Mouse (Mus musculus): ENCODE results near the gene Pgm5. TPM values are rescaled to one million over a fixed set of nuclear protein-coding genes. Genes with fewer than 3 reads are reported as not detected.

The Pgm5 gene
- total RNA-seq (2014; rRNA removed) (11.7 TPM in 2 replicates), polyA plus RNA-seq (2015; fragmentation: Nextera tagmentation; extraction: Ambion mirVana) (0.53 and 0.57 TPM in 2 replicates)

DNA sequence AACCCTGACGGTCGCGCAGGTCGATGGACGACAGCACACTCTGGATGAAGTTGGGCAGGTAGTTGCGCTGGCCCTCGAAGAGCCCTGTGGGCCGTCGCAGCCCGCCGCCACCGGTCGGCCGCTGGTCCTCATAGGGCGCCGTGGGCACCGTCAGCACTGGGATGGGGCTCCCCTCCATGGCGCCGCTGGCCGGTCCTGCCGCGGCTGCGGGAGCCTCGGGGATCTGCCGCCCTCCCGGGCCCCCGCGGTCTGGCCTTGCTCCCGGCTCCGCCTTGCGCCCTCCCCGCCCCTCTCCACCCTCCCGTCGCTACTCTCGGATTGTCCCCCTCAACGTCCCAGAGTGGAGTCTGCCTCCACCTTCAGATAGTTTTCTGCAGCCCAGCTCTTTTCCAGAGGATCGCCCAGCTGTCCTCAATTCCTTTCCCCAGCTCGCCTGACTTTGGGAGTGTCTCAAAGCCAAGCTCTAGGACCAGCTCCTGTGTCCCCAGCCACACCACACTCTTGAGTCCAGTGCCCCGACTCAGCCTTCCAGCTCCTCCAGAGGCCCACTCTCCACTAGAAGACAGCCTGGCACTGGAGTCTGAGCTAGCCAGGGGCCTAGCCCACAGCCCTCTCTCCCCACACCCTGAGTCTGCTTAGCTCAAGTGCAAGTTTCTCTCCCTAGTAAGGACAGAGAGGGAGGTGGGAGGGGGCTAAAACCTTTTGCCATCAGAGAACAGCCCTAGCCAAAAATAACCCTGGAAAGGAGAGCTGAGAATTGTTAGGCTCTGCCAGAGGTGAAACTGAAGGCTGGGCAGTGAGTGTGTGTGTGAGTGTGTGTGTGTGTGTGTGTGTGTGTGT, at the start of gene Pgm5:
Gene Pgm5, minus strand, starts transcription at position 244 of the 840 bp plus-strand sequence.
- Histone ChIP-seq H3K9ac (replicated peaks; ENCODE audit: low read length, poor library complexity, severe bottlenecking) (no peak within 1 kb of the TSS), H3K27ac (ENCODE audit: low read depth, low read length) (no peak within 1 kb of the TSS), H3K4me2 (ENCODE audit: low read depth, low read length, poor library complexity, severe bottlenecking) (peak within 1 kb of the TSS; percentile 57), H3K9me3 (ENCODE audit: low read length) (no peaks in the 10 kb centered on the region), H3K27me3 (ENCODE audit: insufficient read depth, low read length) (peaks cover 22% of the 10 kb centered on the region), H3K4me1 (ENCODE audit: insufficient read depth, low read length) (no peaks in the 10 kb centered on the region; the same call in 1 of the 2 replicates), H3K36me3 (ENCODE audit: insufficient read depth, low read length) (no peaks in the 10 kb centered on the region), H3K4me3 (ENCODE audit: low read depth, low read length) (peak within 1 kb of the TSS; percentile 35)
- peak; percentile 49 for ATAC-seq (ENCODE audit: low FRiP score)
- DNase-seq (ENCODE audit: low spot score) = peak; percentile 37
- WGBS = under 1% methylated on average over 37 of the region's 39 CpGs
- peak; percentile 28 for TF ChIP-seq CTCF (IDR thresholded peaks at IDR 0.05)

DNA sequence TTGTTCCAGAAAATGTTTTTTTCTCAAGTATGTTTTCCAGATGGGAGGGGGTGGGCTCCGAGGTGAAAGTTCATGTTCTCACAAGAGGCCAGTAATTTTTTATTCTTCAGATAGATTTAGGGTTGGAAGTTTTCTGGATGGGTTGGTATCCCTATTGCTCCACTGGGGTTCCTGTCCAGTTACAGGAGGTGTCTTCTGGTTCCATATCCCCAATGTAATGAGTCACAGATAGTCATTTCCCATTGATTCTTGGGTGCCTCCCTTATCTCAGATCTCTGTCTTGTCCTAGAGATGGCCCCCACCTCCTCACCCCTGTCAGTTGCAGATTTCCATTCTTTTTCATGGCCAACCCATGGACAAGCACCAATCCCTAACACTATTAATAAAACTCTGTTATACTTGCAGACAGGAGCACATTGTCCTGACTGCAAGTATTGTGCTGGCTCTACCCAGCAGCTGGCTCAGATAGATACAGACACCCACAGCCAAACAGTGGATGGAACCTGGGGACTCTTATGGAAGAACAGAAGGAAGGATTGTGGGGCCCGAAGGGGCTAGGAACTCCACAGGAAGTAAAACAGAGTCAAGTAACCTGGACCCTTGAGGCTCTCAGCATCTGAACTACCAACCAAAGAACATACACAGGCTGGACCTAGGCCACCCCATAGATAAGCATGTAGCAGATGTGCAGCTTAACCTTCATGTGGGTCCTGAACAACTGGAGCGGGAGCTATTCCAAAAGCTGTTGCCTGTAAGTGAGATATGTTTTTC, 46.9 kb upstream of the Pgm5 start:
- H3K27ac ChIP-seq (ENCODE audit: low read depth, low read length) = no peak overlapping the region
- H3K9ac ChIP-seq (replicated peaks; ENCODE audit: low read length, poor library complexity, severe bottlenecking) = no peak overlapping the region
- H3K9me3 ChIP-seq (ENCODE audit: low read length) = no peaks in the 10 kb centered on the region
- peaks cover 2% of the 10 kb centered on the region; the same call in 1 of the 2 replicates for H3K27me3 ChIP-seq (ENCODE audit: insufficient read depth, low read length)
- H3K4me3 ChIP-seq (ENCODE audit: low read depth, low read length) = no peak overlapping the region
- WGBS = 95% methylated on average over 3 of the region's 3 CpGs
- H3K4me1 ChIP-seq (ENCODE audit: insufficient read depth, low read length) = no peaks in the 10 kb centered on the region
- ATAC-seq (ENCODE audit: low FRiP score) (no peak), DNase-seq (ENCODE audit: low spot score) (no peak)
- H3K4me2 ChIP-seq (ENCODE audit: low read depth, low read length, poor library complexity, severe bottlenecking) = no peak overlapping the region
- no peak for TF ChIP-seq CTCF (IDR thresholded peaks at IDR 0.05)
- H3K36me3 ChIP-seq (ENCODE audit: insufficient read depth, low read length) = no peaks in the 10 kb centered on the region

DNA sequence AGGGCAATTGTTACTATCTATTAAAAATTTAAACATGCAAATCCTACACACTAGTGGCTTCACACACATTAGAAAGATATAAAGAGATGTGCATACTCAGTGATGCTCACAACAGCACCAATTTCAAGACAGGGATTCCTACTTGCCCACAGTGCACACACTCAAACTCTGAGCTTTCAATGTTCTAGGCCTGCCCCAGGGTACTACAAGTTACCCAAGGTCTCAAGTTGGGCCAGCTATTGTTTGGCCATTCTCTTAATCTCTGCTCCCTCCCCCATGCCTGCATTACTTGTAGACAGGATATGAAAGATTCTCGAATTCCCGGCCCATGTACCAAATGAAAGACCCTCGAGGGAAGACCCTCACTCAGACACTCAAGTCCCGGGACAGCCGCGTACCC, 46.0 kb upstream of the Pgm5 start:
- TF ChIP-seq CTCF (IDR thresholded peaks at IDR 0.05) = no peak

DNA sequence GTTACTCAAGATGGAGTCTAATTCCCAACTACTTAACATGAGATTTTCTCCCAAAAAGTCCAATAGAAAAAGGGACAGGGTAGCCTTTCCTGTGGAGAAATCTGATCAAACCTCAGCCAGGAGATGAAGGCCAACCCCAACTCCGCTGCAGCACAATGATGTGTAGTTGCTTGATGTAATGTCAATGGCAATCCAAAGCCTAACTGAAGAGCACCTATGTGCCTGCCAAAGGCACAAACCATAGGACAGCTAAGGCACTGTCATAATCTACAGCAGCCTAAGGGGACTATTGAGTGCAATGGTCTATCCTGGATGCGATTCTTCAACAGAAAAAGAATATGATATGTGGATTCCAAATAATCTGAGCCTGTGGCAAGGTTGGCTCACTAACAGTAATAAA, 41.2 kb upstream of the Pgm5 start:
- no peak for DNase-seq (ENCODE audit: low spot score)
- H3K4me2 ChIP-seq (ENCODE audit: low read depth, low read length, poor library complexity, severe bottlenecking) = no peak overlapping the region
- TF ChIP-seq CTCF (IDR thresholded peaks at IDR 0.05) = no peak
- H3K27me3 ChIP-seq (ENCODE audit: insufficient read depth, low read length) = peaks cover 46% of the 10 kb centered on the region
- no peak for ATAC-seq (ENCODE audit: low FRiP score)
- H3K4me3 ChIP-seq (ENCODE audit: low read depth, low read length) = no peak overlapping the region
- no peak overlapping the region for H3K27ac ChIP-seq (ENCODE audit: low read depth, low read length)
- WGBS = 64% methylated on average over 2 of the region's 2 CpGs
- peaks cover 6% of the 10 kb centered on the region; the same call in 1 of the 2 replicates for H3K4me1 ChIP-seq (ENCODE audit: insufficient read depth, low read length)
- no peak overlapping the region for H3K9ac ChIP-seq (replicated peaks; ENCODE audit: low read length, poor library complexity, severe bottlenecking)
- no peaks in the 10 kb centered on the region for H3K36me3 ChIP-seq (ENCODE audit: insufficient read depth, low read length)
- no peaks in the 10 kb centered on the region for H3K9me3 ChIP-seq (ENCODE audit: low read length)

More for the DNA sequence above, 46.0 kb upstream of the Pgm5 start:
- DNase-seq (ENCODE audit: low spot score) (no peak), ATAC-seq (ENCODE audit: low FRiP score) (no peak)
- Histone ChIP-seq H3K4me1 (ENCODE audit: insufficient read depth, low read length) (no peaks in the 10 kb centered on the region), H3K36me3 (ENCODE audit: insufficient read depth, low read length) (no peaks in the 10 kb centered on the region), H3K4me3 (ENCODE audit: low read depth, low read length) (no peak overlapping the region), H3K9ac (replicated peaks; ENCODE audit: low read length, poor library complexity, severe bottlenecking) (no peak overlapping the region), H3K9me3 (ENCODE audit: low read length) (no peaks in the 10 kb centered on the region), H3K27me3 (ENCODE audit: insufficient read depth, low read length) (peaks cover 11% of the 10 kb centered on the region), H3K27ac (ENCODE audit: low read depth, low read length) (no peak overlapping the region), H3K4me2 (ENCODE audit: low read depth, low read length, poor library complexity, severe bottlenecking) (no peak overlapping the region)
- 92% methylated on average over 6 of the region's 6 CpGs for WGBS

DNA sequence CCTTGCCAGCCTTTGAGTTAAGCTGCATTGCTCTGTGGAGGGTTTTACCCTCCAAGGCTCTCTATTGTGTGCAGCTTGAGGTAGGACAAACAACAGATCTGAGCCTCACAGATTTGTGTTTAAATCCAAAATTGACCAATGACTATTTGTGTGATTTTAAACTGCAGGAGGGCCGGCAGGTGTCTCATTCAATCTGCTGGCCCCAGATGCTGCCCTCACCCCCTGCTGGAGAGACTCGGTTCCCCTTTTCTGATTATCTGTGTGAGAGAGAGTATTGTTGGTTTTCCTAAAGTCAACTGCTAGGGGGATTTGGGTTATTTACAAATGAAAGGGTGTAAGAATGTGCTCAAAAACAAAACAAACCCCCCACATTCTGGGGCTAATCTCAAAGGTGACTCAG, 40.6 kb upstream of the Pgm5 start:
- Histone ChIP-seq H3K27me3 (ENCODE audit: insufficient read depth, low read length) (peaks cover 51% of the 10 kb centered on the region), H3K4me2 (ENCODE audit: low read depth, low read length, poor library complexity, severe bottlenecking) (no peak overlapping the region), H3K9ac (replicated peaks; ENCODE audit: low read length, poor library complexity, severe bottlenecking) (no peak overlapping the region), H3K9me3 (ENCODE audit: low read length) (no peaks in the 10 kb centered on the region), H3K4me3 (ENCODE audit: low read depth, low read length) (no peak overlapping the region), H3K27ac (ENCODE audit: low read depth, low read length) (no peak overlapping the region), H3K36me3 (ENCODE audit: insufficient read depth, low read length) (no peaks in the 10 kb centered on the region), H3K4me1 (ENCODE audit: insufficient read depth, low read length) (peaks cover 9% of the 10 kb centered on the region; the same call in 1 of the 2 replicates)
- ATAC-seq (ENCODE audit: low FRiP score) (no peak), DNase-seq (ENCODE audit: low spot score) (no peak)
- WGBS = 10% methylated on average over 2 of the region's 2 CpGs
- no peak for TF ChIP-seq CTCF (IDR thresholded peaks at IDR 0.05)
